Mouse (Mus musculus) midbrain, embryonic 11.5 days (tissue): Measurements from ENCODE around the gene Sec14l3. TPM values are rescaled to one million over a fixed set of nuclear protein-coding genes. Genes with fewer than 3 reads are reported as not detected.

ENCODE experiments used
- ATAC-seq: fragments of 200-750 bp; cut with Nextera tagmentation; 2 replicates; pipeline ENCODE4 v1.8.0; 2017; ENCODE audit warnings: moderate TSS enrichment, moderate library complexity; ENCODE audit not compliant: low FRiP score
- DNase-seq: peaks from one replicate; pipeline ENCODE4 v3.0.0; 2015; ENCODE audit warnings: low spot score; ENCODE audit errors: missing footprints
- H3K27ac ChIP-seq: fragments of 300-500 bp; sonication (generic); 2 replicates; pipeline ENCODE4 v1.5.1; 2014; ENCODE audit warnings: low read depth, low read length
- H3K27me3 ChIP-seq: fragments of 300-500 bp; sonication (generic); 2 replicates; pipeline ENCODE4 v1.6.1; 2014; ENCODE audit warnings: mild to moderate bottlenecking, low read length, moderate library complexity, mixed read lengths; ENCODE audit not compliant: control insufficient read depth, insufficient read depth
- H3K36me3 ChIP-seq: fragments of 300-500 bp; sonication (generic); 2 replicates; pipeline ENCODE4 v1.6.1; 2014; ENCODE audit warnings: mild to moderate bottlenecking, low read length, moderate library complexity, mixed read lengths; ENCODE audit not compliant: control insufficient read depth, insufficient read depth
- H3K4me1 ChIP-seq: fragments of 300-500 bp; sonication (generic); 2 replicates; pipeline ENCODE4 v1.6.1; 2014; ENCODE audit warnings: low read length; ENCODE audit not compliant: control insufficient read depth, insufficient read depth
- H3K4me2 ChIP-seq: fragments of 300-500 bp; sonication (generic); 2 replicates; pipeline ENCODE4 v1.6.1; 2014; ENCODE audit warnings: mild to moderate bottlenecking, moderate library complexity
- H3K4me3 ChIP-seq: fragments of 300-500 bp; sonication (generic); 2 replicates; pipeline ENCODE4 v1.5.1; 2014; ENCODE audit warnings: low read depth, low read length
- H3K9ac ChIP-seq: fragments of 300-500 bp; sonication (generic); 2 replicates; pipeline ENCODE4 v1.6.1; 2014; ENCODE audit warnings: low read length
- H3K9me3 ChIP-seq: fragments of 300-500 bp; sonication (generic); 2 replicates; pipeline ENCODE4 v1.6.1; 2016; ENCODE audit warnings: low read length; ENCODE audit not compliant: control insufficient read depth
- WGBS: fragments of 180-500 bp; shearing (Covaris S2); extraction: QIAGEN DNeasy Blood & Tissue Kit; methylation state at CpG from one replicate; pipeline ENCODE4 v1.1.7; 2014; 5-methylcytosine and 5-hydroxymethylcytosine counted together
- polyA plus RNA-seq: library from polyadenylated mRNA; unstranded; fragments of >200 nt; fragmentation: Nextera tagmentation; extraction: Ambion mirVana; gene quantifications from 2 replicates; pipeline ENCODE4 v1.2.1, GENCODE M21; 2014

The Sec14l3 gene
- polyA plus RNA-seq, 1 experiment from 2014 or later, result not detected

DNA sequence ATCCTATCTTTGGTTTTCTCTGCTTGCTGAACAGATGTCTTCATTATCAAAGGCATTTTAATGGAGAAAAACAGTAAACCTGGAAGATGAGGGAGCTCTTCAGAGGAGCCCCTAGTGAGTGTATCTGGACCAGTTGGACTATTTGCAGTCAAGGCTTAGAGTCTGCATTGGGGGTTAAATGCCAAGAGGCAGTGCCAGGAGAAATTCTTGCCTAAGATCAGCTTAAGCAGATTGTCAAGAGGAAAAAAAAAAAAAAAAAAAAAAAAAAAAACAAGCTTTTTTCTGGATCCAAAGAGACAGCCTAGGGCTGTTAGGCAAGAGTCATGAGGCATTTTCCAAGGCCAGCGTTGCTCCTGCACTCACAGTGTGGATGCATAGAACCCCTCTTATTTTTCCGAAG lies 16.9 kb upstream of the Sec14l3 start:
- WGBS, result 92% methylated on average over 2 of the region's 2 CpGs
- Histone ChIP-seq H3K4me1 (no peaks in the 10 kb centered on the region), H3K27me3 (no peaks in the 10 kb centered on the region), H3K4me2 (no peak overlapping the region), H3K27ac (no peak overlapping the region), H3K4me3 (no peak overlapping the region), H3K9ac (no peak overlapping the region), H3K36me3 (no peaks in the 10 kb centered on the region), H3K9me3 (no peaks in the 10 kb centered on the region)
- DNase-seq (no peak), ATAC-seq (no peak)

DNA sequence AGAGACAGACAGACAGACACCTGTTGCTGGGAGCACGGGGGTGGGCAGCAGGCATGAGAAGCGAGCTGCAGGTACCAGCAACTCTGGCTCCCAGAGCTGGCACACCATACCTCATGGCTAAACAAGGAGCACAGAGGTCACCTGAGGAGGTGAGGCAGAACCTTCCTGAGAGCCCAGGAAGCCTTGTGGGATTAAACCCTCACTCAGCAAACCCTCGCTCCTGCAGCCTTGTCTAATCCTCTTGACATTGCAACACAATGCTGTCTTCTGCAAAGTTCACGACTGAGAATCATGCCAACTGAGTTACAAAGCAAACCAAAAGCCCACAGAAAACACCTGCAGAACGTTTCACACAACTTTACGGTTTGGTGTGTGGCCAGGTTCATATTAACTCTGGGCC lies 16.2 kb upstream of the Sec14l3 start:
- H3K27ac ChIP-seq, result no peak overlapping the region
- no peaks in the 10 kb centered on the region for H3K27me3 ChIP-seq
- no peak overlapping the region for H3K4me3 ChIP-seq
- H3K36me3 ChIP-seq, result no peaks in the 10 kb centered on the region
- H3K9me3 ChIP-seq, result no peaks in the 10 kb centered on the region
- ATAC-seq, result no peak
- H3K9ac ChIP-seq, result no peak overlapping the region
- no peak overlapping the region for H3K4me2 ChIP-seq
- DNase-seq, result no peak
- H3K4me1 ChIP-seq, result no peaks in the 10 kb centered on the region
- WGBS, result 86% methylated on average over 6 of the region's 6 CpGs

DNA sequence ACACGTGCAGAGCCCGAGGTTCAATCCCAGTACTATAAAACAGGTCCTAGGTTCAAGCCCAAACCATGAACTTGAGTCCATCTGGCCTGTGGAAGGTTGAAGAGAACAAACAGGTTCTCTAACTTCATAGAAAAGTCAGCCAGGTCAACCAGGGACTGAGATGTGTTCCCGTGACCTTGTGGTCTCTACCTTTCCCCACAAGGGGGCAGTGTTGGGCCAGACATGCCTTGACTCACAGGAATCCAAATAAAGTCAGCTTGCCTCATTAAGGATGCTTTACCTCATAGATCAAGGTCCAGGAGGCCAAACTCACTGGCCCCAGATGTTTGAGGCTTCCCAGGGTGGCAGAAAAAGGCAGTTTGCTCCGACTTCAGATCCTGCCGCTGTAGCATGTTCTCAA lies 11.1 kb upstream of the Sec14l3 start:
- H3K27ac ChIP-seq, result no peak overlapping the region
- DNase-seq, result peak; percentile 94
- no peak overlapping the region for H3K9ac ChIP-seq
- no peaks in the 10 kb centered on the region for H3K9me3 ChIP-seq
- ATAC-seq, result no peak
- no peaks in the 10 kb centered on the region for H3K27me3 ChIP-seq
- H3K36me3 ChIP-seq, result no peaks in the 10 kb centered on the region
- no peak overlapping the region for H3K4me2 ChIP-seq
- H3K4me3 ChIP-seq, result no peak overlapping the region
- no peaks in the 10 kb centered on the region for H3K4me1 ChIP-seq
- 19% methylated on average over 5 of the region's 5 CpGs for WGBS

DNA sequence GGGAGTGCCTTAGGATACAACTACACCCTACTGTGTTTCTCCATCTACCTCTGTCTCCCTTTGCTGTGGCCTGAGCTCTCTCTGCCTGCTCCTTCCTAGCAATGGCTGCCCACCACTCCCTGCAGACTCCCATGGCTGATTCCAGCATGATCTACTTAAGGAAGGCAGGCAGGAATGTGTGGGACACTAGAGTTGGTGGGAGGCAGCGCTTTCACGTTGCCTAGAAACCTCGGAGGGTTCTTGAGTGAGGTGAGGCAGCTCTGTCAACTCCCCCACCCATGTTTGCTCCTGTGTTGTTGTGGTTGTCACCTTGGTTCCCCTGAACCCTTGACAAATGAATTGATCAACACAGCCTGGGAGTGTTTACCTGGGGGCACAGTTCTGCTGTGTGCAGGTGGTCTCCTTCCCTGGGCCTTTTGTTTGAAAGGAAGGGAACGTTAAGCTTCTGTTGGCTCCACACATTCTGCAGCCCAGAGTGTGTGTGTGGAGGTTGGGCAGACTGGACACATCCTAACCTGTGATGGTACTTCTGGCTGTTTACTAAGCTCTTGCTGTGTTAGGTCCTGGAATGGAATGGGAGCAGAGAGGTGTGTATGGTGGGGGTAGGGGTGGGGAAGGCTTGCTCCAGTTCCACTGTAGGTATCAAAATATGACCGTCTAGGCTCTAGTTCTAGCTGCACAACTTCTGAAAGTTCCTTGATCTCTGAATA lies 3.6 kb upstream of the Sec14l3 start:
- H3K4me1 ChIP-seq, result no peaks in the 10 kb centered on the region
- no peak overlapping the region for H3K4me3 ChIP-seq
- H3K27ac ChIP-seq, result no peak overlapping the region
- DNase-seq (peak; percentile 21), ATAC-seq (no peak)
- no peaks in the 10 kb centered on the region for H3K36me3 ChIP-seq
- H3K9me3 ChIP-seq, result no peaks in the 10 kb centered on the region
- H3K4me2 ChIP-seq, result no peak overlapping the region
- H3K9ac ChIP-seq, result no peak overlapping the region
- no peaks in the 10 kb centered on the region for H3K27me3 ChIP-seq
- WGBS, result 83% methylated on average over 5 of the region's 5 CpGs

DNA sequence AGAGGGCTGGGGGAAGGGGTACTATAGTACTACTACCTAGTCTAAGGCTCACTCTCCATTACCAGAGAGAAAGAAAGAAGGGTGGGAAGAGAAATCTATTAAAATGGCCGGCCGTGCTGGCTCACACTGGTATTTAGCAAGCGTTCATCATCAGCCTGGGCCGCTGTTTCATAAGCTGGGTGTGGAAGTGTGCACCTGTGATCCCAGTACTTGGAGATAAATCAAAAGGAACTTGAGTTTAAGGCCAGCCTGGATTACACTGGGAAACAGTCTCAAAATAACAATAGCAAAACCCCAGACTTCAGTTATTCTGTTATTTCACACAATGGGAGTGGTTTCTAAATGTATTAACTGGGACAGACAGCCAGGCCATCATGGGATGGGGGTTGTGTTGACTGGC lies 2.1 kb upstream of the Sec14l3 start:
- WGBS, result 89% methylated on average over 4 of the region's 4 CpGs
- H3K4me3 ChIP-seq, result no peak overlapping the region
- H3K27me3 ChIP-seq, result no peaks in the 10 kb centered on the region
- peak; percentile 10 for DNase-seq
- H3K9ac ChIP-seq, result no peak overlapping the region
- no peak overlapping the region for H3K4me2 ChIP-seq
- ATAC-seq, result no peak
- H3K4me1 ChIP-seq, result no peaks in the 10 kb centered on the region
- no peak overlapping the region for H3K27ac ChIP-seq
- H3K9me3 ChIP-seq, result no peaks in the 10 kb centered on the region
- H3K36me3 ChIP-seq, result no peaks in the 10 kb centered on the region

DNA sequence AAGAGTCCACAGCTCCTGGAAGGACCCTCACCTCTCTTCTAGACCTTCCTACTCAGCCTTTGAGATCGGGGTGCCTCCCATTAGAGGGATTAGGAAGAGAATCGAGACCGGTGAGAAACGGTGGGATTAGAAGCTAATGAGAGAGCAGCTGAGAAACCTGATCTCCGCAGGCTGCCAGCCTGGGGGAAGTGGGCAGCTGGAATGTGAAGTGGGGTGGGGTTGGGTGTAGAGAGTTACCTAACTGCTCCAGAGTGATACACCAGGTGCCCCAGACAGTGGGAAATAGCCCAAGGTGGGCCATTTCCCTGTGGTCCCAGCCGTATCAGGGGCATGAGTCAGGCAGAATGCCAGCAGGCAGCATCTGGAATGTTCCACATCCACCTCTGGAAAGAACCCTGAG lies 1.7 kb upstream of the Sec14l3 start:
- whole genome bisulfite sequencing, result 40% methylated on average over 6 of the region's 6 CpGs

DNA sequence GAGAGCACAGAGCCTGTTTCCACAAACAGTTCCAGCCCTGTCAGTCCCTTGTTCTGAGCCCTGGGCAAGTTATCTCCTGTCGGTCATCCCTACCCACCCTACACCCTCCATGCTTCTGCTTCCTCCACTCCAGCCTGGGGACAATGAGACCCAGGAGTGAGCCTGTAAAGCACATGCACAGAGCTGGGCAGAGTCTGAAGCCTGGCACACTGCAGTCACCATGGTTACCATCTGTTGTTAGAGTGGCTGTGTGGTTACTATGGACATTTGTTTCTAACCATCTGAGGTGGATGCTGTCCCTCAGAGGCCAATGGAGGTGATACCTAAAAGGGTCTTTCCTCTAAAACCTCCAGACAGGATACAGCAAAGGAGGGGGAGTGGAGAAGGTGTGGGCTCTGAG lies 5.0 kb downstream of the Sec14l3 start:
- H3K4me3 ChIP-seq, result no peak overlapping the region
- H3K4me1 ChIP-seq, result no peaks in the 10 kb centered on the region
- no peaks in the 10 kb centered on the region for H3K36me3 ChIP-seq
- WGBS, result 73% methylated on average over 1 of the region's 1 CpGs
- H3K9ac ChIP-seq, result no peak overlapping the region
- H3K27me3 ChIP-seq, result no peaks in the 10 kb centered on the region
- DNase-seq (peak; percentile 23), ATAC-seq (no peak)
- no peaks in the 10 kb centered on the region for H3K9me3 ChIP-seq
- H3K4me2 ChIP-seq, result no peak overlapping the region
- no peak overlapping the region for H3K27ac ChIP-seq

More for the DNA sequence above, 1.7 kb upstream of the Sec14l3 start:
- no peak overlapping the region for H3K9ac ChIP-seq
- no peaks in the 10 kb centered on the region for H3K36me3 ChIP-seq
- DNase-seq, result peak; percentile 1
- no peaks in the 10 kb centered on the region for H3K4me1 ChIP-seq
- ATAC-seq, result no peak
- no peaks in the 10 kb centered on the region for H3K27me3 ChIP-seq
- H3K4me3 ChIP-seq, result no peak overlapping the region
- H3K4me2 ChIP-seq, result no peak overlapping the region
- no peaks in the 10 kb centered on the region for H3K9me3 ChIP-seq
- no peak overlapping the region for H3K27ac ChIP-seq

DNA sequence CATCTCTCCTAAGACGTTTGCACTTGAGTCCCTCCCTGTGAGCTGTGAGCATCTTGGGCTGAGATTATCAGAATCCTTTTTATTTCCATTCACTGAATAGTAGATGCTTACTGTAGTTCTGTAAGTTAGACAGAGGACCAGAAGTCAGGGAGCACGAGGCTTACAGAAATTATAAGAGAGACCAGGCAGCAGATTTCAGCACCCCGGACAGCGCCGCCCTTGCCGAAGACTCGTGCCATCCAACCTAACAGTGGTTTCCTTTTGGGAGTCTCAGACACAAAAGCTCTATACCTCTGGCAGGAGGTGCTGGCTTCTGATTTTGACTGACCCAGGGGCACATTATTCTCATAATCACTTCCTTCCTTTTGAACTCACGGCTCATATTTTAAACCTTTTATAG lies 12.0 kb downstream of the Sec14l3 start:
- no peaks in the 10 kb centered on the region for H3K27me3 ChIP-seq
- H3K4me1 ChIP-seq, result no peaks in the 10 kb centered on the region
- H3K9ac ChIP-seq, result no peak overlapping the region
- no peak overlapping the region for H3K4me2 ChIP-seq
- 13% methylated on average over 8 of the region's 8 CpGs for WGBS
- no peak overlapping the region for H3K4me3 ChIP-seq
- no peak overlapping the region for H3K27ac ChIP-seq
- no peaks in the 10 kb centered on the region for H3K9me3 ChIP-seq
- ATAC-seq (no peak), DNase-seq (peak; percentile 92)
- no peaks in the 10 kb centered on the region for H3K36me3 ChIP-seq

DNA sequence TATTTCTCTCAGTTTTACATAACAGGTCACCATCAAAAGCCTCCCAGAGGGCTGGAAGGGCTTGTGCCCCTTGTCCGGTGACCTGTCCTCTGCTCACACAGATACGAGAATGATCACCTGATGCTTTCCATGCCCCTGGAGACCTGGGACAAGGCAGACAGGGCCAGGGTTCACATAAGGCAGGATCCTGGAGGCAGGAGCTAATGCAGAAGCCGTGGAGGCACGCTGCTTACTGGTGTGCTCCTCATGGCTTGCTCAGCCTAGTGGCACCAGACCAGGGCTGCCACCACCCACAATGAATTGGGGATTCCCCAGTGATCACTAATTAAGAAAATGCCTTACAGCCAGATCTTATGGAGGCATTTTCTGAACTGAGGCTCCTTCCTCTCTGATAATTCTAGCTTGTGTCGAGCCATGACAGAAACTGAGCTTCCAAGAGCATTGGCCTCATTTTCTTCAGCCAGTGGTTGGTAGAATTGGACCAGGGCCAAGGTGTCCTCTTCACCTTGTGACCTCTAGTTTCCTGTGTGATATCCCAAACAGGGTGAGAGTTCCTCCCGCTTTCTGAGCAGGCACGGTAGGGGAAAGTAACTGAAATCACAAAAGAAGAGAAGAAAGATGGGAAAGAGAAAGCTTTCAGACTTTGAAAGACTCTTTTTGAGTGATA lies 13.8 kb downstream of the Sec14l3 start:
- ATAC-seq (no peak), DNase-seq (no peak)
- Histone ChIP-seq H3K9ac (no peak overlapping the region), H3K4me1 (no peaks in the 10 kb centered on the region), H3K4me3 (no peak overlapping the region), H3K4me2 (no peak overlapping the region), H3K36me3 (no peaks in the 10 kb centered on the region), H3K27ac (no peak overlapping the region), H3K9me3 (no peaks in the 10 kb centered on the region), H3K27me3 (no peaks in the 10 kb centered on the region)
- WGBS, result 91% methylated on average over 7 of the region's 7 CpGs
